Mouse (Mus musculus) embryo, embryonic 10 days (tissue): ENCODE measurements around the gene Mybpc2.

ENCODE experiments used
- DNase-seq: peaks from one replicate; pipeline ENCODE4 v3.0.0-alpha.2; 2015; ENCODE audit warnings: low spot score

The Mybpc2 gene

DNA sequence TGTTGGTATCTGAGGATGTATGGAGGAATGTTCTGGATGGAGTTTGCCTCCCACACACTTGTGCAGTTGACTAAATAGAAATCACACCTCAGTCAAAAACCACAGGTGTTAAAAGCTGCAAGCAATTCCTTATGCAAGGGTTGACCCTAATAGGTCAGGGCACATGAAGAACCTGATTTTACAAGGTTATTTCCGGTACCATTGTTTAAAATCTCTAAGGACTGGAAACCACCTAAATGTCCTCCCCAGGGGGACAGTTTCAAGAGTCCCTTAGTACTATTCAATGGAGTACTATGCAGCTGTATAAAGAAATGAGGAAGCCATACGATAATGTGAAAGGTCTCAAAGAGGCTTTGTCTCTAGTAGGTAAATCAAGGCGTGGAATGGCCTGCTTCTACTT is 21.8 kb upstream of the Mybpc2 start:
- DNase-seq, result no peak

DNA sequence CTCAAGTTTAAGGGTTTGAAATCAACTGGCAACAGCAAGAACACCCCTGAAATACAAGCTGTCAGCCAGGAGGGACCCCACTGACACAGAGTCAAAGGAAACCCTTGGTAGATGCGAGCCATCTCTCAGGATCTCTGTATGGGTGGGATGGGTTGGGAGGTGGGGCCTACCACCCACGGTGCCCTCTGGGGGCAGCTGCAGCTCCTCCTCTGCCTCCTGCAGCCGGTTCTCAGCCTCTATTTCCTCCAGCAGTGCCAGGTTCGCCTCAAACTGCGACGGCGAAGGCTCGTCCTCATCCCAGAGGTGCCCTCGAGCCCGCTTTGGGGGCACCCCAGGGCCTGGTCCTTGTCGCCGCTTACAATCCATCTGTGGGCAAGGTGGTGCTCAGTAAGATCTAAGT is 18.6 kb upstream of the Mybpc2 start:
- DNase-seq, result no peak

DNA sequence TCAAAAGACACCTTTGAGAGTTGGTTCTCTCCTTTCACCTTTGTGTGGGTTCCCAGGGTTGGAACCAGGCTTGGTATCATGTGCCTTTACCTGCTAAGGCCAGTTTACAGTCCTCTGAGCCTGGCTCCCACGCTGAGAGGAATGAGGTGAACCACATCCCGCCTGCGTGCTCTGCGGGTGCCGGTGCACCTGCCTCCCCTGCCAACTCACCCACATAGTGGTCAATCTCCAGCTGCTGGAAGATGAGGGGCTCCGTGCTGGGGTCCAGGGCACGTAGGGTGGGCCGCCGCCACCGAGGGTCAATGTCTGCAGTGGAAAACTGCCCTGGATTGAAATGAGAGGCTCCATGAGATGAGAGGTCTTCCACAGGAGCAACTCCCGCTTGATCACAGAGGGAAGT is 18.1 kb upstream of the Mybpc2 start:
- DNase-seq, result no peak

DNA sequence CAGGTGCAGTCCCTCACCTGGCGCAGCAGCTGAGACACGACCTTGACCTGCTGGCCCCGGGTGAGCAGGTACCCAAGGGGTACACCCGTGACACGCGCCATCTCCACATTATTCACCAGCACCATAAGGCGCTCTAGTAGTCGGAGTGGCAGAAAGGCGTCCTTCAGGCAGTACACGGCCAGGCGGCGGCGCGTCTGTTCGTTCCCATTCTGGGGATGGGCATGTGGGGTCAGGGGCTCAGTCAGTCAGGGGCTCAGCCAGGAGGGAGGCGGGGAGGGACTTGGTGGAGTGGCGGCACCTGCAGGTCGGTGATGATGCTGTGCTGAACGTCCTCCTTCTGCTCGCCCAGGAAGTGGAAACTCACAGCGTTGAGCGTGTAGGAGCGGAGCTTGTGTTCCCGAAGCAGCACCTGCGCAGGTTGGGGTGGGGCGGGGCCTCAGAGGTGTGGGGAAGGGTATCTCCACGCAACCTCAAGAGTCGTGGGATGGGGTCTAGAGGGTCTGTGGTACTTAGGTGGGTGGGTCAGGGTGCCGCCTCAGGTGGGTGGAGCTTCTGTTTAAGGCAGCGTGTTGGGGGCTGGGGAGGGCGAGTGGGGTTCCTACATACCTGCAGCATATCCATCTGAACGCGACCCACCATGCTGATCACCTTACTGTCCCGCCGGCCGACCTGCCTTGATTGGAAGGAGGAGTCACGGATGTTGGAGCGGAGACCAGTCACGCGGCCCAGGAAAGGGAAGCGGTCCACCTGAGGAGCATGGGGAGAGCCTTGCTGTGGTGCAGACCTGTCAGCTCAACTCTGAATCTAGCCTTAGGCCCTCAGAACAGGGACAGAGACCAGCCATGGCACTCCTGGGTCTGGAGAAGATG is 14.5 kb upstream of the Mybpc2 start:
- DNase-seq, result no peak

DNA sequence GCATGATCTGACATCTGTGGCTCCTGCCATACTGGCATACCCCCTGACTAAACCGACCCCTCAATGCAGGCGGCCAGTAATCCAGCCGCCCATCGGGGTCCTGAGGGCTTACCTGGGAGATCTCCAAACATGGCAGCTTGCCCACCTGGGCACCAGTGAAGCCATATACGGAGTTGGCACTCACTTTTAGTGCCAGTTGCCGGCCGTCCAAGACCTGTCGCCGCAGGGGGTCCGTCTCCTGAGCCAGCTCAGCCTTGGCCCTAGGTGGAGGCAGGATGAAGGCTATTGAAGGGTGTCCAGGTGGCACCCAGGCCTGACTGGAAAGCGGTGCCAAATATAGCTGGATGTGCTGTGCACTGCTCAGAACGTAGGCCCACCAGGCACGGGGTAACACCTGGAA is 13.0 kb upstream of the Mybpc2 start:
- DNase-seq, result no peak

DNA sequence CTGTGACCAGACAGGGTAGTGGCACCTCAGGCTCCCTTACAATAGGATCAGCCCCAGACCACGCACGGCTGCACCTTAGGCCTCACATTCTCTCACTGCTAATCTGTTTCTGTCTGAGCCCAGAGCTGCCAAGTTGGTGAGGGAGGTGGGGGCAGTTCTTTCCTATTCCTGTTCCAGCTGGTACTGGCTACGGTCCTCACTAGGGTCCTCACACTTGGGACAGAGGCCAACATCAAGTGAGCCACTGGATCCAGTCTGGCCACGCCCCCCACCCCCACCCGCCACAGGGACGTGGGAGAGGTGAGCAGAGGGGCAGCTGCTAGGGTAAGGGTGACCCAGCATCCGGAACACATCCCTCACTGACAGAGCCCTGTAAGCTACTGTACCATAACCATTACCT is 12.6 kb upstream of the Mybpc2 start:
- DNase-seq, result no peak

DNA sequence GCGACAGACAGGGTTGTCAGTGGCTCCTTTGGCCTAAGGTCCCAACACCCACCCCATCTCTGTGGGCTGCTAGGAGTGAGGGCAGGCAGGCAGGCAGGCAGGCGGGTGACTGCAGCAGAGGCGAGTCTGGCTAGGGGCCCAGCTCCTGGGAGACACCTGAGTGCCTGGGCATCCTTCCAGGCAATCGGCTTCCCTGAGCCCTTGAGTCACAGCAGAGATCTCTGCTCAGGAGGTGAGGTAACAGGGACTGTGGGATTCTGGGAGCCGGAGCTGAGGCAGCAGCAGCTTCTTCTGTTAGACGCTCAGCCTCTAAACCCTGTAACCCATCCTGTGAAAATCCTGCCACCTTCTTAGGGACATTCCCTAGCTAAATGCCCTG is 12.1 kb upstream of the Mybpc2 start:
- DNase-seq, result no peak

DNA sequence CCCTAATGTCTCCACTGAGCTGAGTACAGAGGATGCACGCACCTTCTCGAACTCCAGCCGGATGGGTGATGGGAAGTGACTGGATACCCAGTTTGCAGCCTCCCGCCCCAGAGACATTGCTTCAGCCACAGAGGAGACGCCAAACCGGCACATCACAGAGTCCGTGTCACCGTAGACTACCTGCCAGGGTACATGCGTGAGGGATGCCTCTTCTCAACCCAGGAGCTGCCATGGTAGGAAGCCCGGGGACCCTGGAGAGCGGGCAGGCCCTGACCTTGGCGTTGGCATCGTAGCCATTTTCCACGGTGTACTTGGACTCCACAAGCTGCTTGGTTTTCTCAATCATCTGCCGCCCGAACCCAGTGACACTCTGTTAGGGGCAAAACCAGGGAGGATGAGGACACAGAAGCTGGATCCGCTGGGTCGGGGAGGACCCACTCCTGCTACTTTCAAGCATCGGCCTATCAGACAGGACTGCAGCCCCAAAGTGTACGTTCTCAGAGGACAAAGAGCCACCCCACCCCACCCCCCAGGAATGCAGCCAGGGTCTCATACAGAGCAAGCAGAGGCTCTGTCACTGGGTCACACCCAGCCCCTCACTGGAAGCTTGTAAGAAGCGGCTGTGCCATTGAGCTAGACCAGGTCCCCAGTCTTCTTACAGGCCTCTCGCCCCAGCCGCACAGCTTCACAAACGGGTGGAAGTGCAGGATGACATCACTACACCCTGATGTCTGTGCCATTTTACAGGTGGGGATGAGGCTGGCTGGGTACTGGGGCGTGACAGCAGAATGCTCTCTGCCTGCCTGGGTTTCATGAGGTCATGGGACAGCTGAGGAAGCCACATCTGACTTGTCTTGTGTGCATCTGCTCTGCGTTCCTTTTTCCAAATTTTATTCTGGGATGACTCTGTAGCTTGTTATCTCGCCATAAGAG is 11.5 kb upstream of the Mybpc2 start:
- no peak for DNase-seq

DNA sequence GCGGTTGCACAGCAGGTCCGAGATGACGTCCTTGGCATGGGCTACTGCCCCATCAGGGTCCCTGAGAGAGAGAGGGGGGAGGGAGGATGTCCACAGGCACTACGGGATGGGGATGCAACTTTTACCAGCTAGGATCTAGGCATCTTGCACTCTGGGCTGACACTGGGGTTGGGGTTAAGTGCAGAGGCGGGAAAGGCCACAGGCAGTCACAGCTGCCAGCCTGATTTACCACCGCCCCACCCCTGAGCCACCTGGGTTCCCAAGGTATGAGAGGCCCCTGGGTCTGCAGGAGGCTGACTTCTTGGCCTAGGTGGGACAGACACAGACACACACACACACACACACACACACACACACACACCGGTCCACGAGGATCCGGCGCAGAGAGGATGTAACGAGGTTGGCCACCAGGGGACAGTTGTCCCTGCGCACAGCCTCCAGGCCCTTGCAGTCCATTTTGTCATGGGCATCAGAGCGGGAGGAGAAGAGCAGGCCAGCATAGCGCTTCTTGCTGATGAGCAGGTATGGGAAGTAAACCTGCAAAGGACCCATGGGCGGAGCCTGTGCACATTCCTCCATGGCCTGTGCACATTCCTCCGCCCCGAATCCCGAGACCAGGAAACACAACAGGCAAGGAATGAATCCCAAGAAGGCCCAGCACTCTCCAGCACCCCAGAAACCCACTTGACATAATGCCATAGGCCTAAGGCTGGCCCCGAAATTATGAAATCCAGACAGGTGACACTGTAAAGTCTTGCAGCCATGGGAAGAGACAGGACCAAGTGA is 10.4 kb upstream of the Mybpc2 start:
- DNase-seq, result no peak

DNA sequence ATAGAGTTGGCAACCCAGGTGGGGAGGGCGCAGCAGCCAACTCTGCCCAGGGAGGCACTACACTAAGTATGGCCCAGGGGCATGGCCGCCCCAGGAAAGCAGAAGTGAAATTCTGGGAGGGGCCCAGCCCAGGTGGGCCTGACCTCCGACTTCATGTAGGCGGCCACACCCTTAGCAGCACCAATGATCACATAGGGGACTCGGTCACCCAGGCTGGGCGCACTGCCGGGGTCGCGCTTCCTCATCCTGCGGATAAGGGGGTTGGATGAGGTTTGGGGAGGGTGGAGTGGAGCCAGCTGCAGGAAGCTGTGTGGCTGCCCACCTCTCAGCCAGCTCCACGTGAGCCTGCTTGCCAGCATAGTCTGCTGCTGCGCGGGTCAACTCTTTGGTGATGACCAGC is 9.8 kb upstream of the Mybpc2 start:
- DNase-seq, result no peak

DNA sequence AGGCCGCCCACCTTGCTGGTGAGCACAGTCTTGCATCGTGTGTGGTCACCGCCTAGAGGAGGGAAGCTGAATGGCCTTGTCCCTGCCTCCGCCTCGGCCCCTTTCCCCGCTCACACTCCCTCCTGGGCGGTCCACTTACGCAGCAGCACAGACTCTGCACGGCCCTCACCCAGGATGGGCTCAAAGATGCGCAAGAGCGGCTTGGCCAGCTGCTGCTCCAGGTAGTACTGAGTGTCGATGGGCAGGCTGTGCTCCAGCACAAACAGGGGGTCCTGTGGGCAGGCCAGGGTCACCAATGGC is 9.2 kb upstream of the Mybpc2 start:
- DNase-seq, result peak; percentile 18

DNA sequence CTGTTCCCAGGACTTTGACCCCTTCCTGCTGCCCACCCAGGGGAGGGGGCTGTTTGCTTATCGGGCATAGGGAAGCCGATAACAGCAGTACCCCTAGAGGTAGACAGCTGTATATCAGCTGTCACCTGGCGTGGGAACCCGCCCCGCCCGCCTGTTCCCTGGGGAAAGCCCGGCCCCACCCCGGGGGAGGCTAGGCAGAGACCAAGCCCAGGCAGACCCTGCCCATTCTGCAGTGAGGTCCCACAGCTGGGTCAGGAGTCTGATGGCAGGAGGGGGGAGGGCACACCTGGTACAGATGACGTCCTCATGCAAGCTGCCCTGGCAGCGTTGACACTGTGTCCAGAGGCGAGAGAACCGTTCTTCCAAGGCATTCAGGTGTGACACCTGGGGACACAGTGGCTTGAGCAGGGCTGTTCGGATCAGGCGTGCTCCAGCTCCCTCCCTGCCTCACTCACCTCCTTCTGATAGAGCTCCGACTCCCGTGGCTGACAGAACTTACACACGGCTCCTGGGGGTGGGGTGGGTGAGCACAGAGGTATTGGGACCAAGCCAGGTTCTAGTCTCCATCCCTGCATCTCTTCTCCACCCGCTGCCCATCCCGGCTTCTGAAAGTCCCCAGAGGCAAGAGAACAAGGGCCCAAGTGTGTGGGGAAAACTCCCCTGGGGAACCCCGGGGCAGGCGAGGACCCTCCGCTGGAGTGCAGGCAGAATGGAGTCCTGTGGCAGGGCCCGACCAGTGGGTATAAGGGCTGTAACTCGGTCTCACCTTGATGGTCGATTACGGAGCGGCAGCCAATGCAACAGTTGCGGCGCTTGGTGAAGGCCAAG is 8.7 kb upstream of the Mybpc2 start:
- no peak for DNase-seq

DNA sequence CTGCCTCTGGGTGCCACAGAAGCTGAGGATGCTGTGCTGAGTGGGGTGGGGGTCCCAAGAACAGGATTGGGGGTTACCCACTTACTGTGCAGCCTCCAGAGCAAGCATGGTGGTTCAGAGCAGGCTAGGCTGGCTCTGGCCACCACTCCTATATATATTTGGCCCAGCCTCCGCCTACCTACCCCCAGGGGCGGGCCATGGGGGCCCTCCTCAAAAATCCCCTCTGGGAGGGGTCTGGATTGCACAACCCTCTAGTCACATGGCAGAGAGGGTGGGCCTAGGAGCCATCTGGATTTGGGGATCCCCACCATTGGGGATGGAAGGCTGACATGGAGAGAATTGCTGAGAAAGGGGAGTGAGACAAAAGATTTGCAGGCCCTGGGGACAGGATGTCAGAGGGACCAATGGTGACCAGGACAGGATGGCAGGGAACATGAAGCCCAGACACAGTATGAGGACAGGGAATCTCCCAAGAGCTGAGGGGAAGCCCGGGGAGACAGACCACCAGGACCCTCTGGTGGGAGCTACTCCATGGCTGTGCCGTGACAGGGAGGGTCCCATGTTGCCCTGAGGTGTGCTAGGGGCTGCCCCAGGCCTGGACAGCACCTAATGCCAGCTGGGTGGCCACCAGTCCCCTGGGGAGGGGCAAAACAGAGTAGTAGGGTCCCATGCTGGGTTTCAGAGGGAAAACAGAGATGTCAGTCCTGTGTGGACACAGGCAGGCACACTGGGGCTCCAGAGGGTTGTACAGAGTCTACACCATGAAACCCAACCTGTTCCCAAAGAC is 7.7 kb upstream of the Mybpc2 start, which contains the start of gene Spib:
Spib (minus strand) TSS at position 126 of the 787 bp plus-strand sequence.
- no peak for DNase-seq

DNA sequence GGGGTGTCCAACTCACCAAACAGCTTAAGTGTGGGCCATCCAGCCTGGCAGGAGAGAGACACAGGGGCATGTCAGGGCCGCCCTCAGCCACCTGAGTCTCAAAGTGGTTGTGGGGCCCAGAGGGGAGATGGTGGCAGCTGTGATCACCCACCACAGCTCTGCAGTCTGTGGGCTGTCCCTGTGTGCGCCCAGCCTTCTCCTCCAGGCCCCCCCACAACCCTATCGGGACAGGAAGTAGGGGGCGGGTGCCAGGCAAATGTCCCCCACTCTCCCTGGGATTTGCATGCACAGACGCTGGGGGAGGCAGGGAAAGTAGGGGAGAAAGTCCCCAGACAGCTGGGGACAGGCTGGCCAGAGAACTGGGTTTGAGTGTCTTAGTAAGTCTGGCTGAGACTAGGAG is 6.8 kb upstream of the Mybpc2 start:
- no peak for DNase-seq

DNA sequence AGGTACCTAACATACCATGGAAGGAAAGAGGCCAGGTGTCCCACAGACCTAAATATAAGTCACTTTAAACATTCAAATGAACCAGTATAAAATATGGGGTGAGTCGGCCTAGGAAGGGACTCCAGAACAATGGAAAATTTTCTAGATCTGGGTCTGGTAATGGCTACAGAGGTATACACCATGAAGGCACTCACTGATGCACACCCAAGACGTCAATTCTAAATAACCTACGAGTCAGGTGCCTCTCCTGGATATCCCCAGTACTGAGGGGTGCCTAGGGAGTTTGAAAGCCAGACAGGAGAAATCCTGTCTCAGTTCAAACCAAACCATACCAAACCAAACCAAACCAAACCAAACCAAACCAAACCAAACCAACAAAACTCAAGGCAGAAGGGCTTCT is 6.1 kb upstream of the Mybpc2 start:
- DNase-seq, result no peak

DNA sequence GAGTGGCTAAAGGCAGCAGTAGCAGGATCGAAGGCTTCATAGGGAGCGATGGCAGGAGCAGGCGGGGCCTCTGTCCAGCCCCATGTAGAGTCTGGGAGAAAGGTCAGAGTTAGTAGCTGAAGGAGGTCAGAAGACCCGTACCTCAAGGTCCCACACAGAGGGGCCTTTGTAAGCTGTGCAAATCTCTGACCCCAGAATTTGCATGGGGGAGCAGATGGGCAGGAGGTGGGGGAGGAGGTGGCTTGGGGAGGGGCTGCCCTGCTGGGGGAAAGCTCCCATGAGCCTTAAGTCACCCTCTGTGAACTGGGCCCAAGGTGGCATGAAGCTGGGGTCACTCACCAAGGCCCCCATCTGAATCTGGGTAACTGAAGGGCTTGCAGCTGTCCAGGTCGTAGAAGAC is 5.1 kb upstream of the Mybpc2 start:
- DNase-seq, result no peak

DNA sequence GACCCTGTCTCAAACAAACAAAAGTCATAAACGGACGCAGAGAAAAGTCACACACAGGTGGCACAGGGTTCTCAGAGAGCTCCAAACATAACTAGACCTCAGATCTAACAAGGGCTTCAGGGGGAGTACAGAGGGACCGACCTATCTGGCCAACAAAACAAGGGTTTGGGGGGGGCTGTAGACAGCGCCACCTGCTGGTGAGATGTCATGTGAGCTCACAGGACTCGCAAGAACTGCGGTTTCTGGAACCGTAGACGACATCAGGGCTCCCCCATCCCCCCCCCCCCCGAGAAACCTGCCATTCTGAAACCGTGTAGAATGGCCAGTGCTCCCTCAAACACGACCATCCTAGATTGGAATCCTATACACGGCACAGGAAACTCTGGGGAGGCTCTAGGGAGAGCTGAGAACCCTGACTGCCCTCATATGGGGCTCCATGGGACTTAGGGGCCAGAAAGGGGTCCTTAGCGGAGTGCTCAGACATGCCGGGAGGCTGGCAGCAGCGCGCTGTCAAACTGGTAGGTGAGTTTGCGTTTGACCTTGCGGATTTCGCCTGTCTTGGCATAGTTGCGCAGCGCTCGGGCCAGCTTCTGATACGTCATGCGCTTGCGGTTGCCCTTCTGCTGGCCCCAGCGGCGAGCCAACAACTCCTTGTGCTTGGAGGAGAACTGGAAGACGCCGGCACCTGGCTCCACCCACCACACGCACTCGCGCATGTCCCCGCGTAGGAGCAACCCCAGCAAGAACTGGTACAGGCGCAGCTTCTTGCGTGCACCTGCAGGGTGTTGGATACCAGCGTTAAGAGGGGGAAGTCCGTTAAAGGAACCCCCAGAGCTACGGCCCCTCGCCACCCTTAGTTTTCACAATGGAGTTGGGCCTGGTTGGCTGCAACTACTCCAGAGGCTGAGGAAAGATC is 3.3 kb upstream of the Mybpc2 start:
- peak; percentile 74 for DNase-seq

DNA sequence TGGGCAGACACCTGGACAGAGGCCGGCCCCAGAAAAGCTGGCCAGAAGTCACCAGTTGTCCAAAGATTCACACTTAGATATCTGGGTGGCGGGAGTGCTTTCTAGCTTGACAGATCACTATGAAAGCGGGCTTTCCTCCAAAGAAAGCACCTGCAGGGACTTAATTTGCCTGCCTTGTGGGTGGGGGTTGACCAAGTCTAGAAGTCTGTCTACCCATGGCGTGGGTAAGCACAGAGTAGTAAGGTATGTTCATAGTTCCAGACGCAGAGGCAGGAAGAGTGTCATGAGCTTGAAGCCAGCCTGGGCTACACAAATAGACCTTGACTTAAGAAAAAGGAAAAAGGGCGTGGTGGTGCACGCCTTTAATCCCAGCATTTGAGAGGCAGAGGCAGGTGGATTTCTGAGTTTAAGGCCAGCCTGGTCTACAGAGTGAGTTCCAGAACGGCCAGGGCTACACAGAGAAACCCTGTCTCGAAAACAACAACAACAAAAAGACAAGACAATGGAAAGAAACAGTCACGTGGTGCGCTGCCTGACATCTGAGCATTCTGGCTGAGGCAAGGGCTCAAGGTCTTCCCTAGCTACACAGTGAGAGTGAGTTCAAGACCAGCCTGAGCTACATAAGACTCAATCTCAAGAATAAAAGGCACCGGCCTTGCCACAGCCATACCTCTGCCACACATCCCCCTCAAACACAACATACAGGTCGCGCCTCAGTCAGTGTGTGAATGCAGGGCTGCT is 2.1 kb upstream of the Mybpc2 start:
- DNase-seq, result no peak
